Mouse (Mus musculus) E14TG2a.4 (cell line): Measurements from ENCODE around the gene Rnaseh2a.
A peak's percentile ranks its signal among the peaks of the same experiment; 100 is the strongest.

Source experiments
- H3K27me3 ChIP-seq: 2 replicates; pipeline ENCODE4 v1.6.1; 2014; ENCODE audit warnings: low read length, control low read depth; ENCODE audit not compliant: insufficient read depth
- H3K36me3 ChIP-seq: 2 replicates; pipeline ENCODE4 v1.6.1; 2014; ENCODE audit warnings: low read length, control low read depth; ENCODE audit not compliant: insufficient read depth
- H3K4me1 ChIP-seq: replicated peaks from 2 replicates; pipeline ENCODE4 v1.6.1; 2014; ENCODE audit warnings: low read depth, low read length, control low read depth
- H3K4me3 ChIP-seq: replicated peaks from 2 replicates; pipeline ENCODE4 v1.5.1; 2014; ENCODE audit warnings: mild to moderate bottlenecking, low read length
- H3K9me3 ChIP-seq: 2 replicates; pipeline ENCODE4 v1.6.1; 2014; ENCODE audit warnings: low read length, control low read depth
- CTCF ChIP-seq: conservative IDR thresholded peaks from 2 replicates; pipeline ENCODE4 v1.5.1; 2014; ENCODE audit warnings: low read length
- NANOG ChIP-seq: IDR thresholded peaks from 2 replicates; pipeline ENCODE4 v1.6.1; 2014; ENCODE audit warnings: borderline replicate concordance, low read length, mixed read lengths
- POU5F1 ChIP-seq: IDR thresholded peaks from 2 replicates; pipeline ENCODE4 v1.6.1; 2014; ENCODE audit warnings: low read length, borderline replicate concordance

Gene Rnaseh2a

GRCm38 (mm10) chr8:84969241-84970134 is at the start of gene Rnaseh2a, which contains the start of the genes Gm49661 and Prdx2:
Gene Rnaseh2a, minus strand, starts transcription at chr8:84969767.
Gene Gm49661, minus strand, starts transcription at chr8:84969433.
Gene Prdx2, plus strand, starts transcription at chr8:84969587.
- peaks cover 46% of the 10 kb centered on the region for H3K36me3 ChIP-seq
- H3K9me3 ChIP-seq = no peaks in the 10 kb centered on the region
- peaks cover 64% of the 10 kb centered on the region for H3K4me1 ChIP-seq
- H3K4me3 ChIP-seq = peak within 1 kb of the TSS; percentile 86
- no peaks in the 10 kb centered on the region for H3K27me3 ChIP-seq
- TF ChIP-seq POU5F1 (no peak), CTCF (no peak), NANOG (no peak)

DNA sequence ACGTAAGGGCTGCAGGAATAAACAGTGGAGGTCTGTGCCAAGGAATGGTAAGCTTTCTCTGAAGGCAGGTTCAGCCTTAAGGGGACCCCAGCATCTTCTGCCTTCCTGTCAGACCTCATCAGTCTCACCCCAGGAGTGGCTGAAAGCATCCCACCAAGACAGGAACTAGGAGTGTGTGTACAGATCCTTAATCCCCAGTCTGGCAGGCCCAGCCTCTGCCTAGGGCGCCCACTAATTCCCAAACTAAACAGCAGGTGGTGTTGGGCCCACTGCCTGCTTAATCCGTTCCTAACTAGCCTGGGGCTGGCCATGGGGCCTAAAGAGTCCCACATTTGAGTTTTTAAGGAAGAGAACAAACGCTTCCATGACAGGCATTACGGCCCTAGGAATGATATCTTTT is 47.6 kb upstream of the Rnaseh2a start:
- Histone ChIP-seq H3K4me1 (peaks cover 75% of the 10 kb centered on the region), H3K27me3 (peaks cover 25% of the 10 kb centered on the region), H3K4me3 (no peak overlapping the region), H3K36me3 (peaks cover 55% of the 10 kb centered on the region), H3K9me3 (no peaks in the 10 kb centered on the region)
- TF ChIP-seq CTCF (no peak), POU5F1 (no peak), NANOG (no peak)

GRCm38 (mm10) chr8:85016724-85017123 is 47.2 kb upstream of the Rnaseh2a start:
- no peak for TF ChIP-seq POU5F1
- Histone ChIP-seq H3K4me1 (peaks cover 71% of the 10 kb centered on the region), H3K27me3 (peaks cover 28% of the 10 kb centered on the region), H3K36me3 (peaks cover 50% of the 10 kb centered on the region), H3K9me3 (no peaks in the 10 kb centered on the region), H3K4me3 (no peak overlapping the region; the same call in 1 of the 2 replicates)

GRCm38 (mm10) chr8:85014431-85014830 is 44.9 kb upstream of the Rnaseh2a start, which contains the start of gene Best2:
Gene Best2, minus strand, starts transcription at chr8:85014531.
- no peaks in the 10 kb centered on the region for H3K9me3 ChIP-seq
- H3K4me3 ChIP-seq = peak within 1 kb of the TSS; percentile 72
- peaks cover 27% of the 10 kb centered on the region for H3K36me3 ChIP-seq
- H3K27me3 ChIP-seq = peaks cover 43% of the 10 kb centered on the region
- no peak for TF ChIP-seq POU5F1
- TF ChIP-seq CTCF = no peak
- no peak for TF ChIP-seq NANOG
- peaks cover 63% of the 10 kb centered on the region for H3K4me1 ChIP-seq

GRCm38 (mm10) chr8:85013230-85013840 is 43.8 kb upstream of the Rnaseh2a start:
- H3K4me3 ChIP-seq = peak overlapping the region; percentile 72
- H3K9me3 ChIP-seq = no peaks in the 10 kb centered on the region
- peaks cover 61% of the 10 kb centered on the region for H3K4me1 ChIP-seq
- H3K36me3 ChIP-seq = peaks cover 16% of the 10 kb centered on the region
- peaks cover 50% of the 10 kb centered on the region for H3K27me3 ChIP-seq
- TF ChIP-seq CTCF (peak; percentile 90), POU5F1 (no peak), NANOG (no peak)

GRCm38 (mm10) chr8:85011242-85011641 is 41.7 kb upstream of the Rnaseh2a start:
- TF ChIP-seq NANOG = no peak
- TF ChIP-seq POU5F1 = no peak
- H3K4me1 ChIP-seq = peaks cover 52% of the 10 kb centered on the region
- peaks cover 57% of the 10 kb centered on the region for H3K27me3 ChIP-seq

GRCm38 (mm10) chr8:85007686-85008085 is 38.1 kb upstream of the Rnaseh2a start:
- Histone ChIP-seq H3K9me3 (no peaks in the 10 kb centered on the region), H3K4me1 (peaks cover 39% of the 10 kb centered on the region), H3K27me3 (peaks cover 34% of the 10 kb centered on the region), H3K4me3 (peak overlapping the region; percentile 67), H3K36me3 (peaks cover 7% of the 10 kb centered on the region)
- TF ChIP-seq POU5F1 (no peak), CTCF (peak; percentile 62), NANOG (no peak)

More at GRCm38 (mm10) chr8:85011242-85011641, 41.7 kb upstream of the Rnaseh2a start:
- H3K4me3 ChIP-seq = 0 out of 2 replicates have a peak overlapping the region, but pooled peaks have one; percentile 13
- no peaks in the 10 kb centered on the region for H3K36me3 ChIP-seq
- no peaks in the 10 kb centered on the region for H3K9me3 ChIP-seq

- Histone ChIP-seq H3K36me3 (peaks cover 73% of the 10 kb centered on the region), H3K4me3 (peak overlapping the region; percentile 59), H3K27me3 (no peaks in the 10 kb centered on the region), H3K4me1 (peaks cover 71% of the 10 kb centered on the region), H3K9me3 (no peaks in the 10 kb centered on the region)
- TF ChIP-seq NANOG (no peak), CTCF (peak; percentile 71)
These were observed 28.2 kb upstream of the Rnaseh2a start for GRCm38 (mm10) chr8:84997649-84998295.
